Mouse (Mus musculus) granulocyte monocyte progenitor cell, adult 5-6 weeks (primary cell): ENCODE measurements around the gene Gm5800. TPM values are rescaled to one million over a fixed set of nuclear protein-coding genes. Genes with fewer than 3 reads are reported as not detected.
A peak's percentile ranks its signal among the peaks of the same experiment; 100 is the strongest.
"Not testable (repeated sequence)": the region's sequence is repeated elsewhere in the genome, so short reads cannot be mapped to it uniquely, and the experiment has no call there.

Source experiments
- ATAC-seq: replicated peaks from 2 replicates; pipeline ENCODE4 v1.8.0; 2016; ENCODE audit warnings: mild to moderate bottlenecking, moderate TSS enrichment, inconsistent platforms; ENCODE audit not compliant: poor library complexity, severe bottlenecking
- total RNA-seq, 2 experiments: library from RNA; stranded (forward) in 1 of 2; stranded (reverse) in 1 of 2; fragments of 200-712, 200-1000 nt in 1 of 2; fragments of >200 nt in 1 of 2; fragmentation: Nextera tagmentation in 1 of 2; gene quantifications; 2 replicates each; pipeline ENCODE4 v1.2.3; 2014 to 2017

Gene Gm5800
- not detected in 2 replicates for total RNA-seq (2014; fragmentation: Nextera tagmentation)
- not detected in 2 replicates for total RNA-seq (2017)

GRCm38 (mm10) chr14:51717083-51717482, at the start of gene Gm5800:
Gene Gm5800, minus strand, starts transcription at chr14:51717183.
- ATAC-seq, result no peak

DNA sequence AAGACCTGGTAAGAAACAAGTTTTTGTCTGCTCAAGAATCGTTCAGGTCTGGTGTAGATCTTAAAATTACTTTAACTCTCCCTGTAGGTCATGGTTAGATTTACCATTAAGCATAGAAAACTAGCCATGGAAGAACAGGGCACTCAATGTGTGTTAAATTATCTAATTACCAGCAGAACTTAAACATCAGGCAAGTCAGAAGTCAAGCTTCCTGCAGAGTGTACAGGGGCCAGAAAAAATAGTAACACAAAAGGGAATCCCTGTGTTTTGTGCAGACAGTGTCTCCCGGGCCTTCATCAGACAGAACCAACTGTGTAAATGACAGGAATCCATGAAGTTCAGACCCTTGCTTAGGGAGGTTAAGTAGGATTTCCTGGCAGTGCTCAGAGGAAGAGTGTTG, 39.0 kb upstream of the Gm5800 start:
- no peak for ATAC-seq

DNA sequence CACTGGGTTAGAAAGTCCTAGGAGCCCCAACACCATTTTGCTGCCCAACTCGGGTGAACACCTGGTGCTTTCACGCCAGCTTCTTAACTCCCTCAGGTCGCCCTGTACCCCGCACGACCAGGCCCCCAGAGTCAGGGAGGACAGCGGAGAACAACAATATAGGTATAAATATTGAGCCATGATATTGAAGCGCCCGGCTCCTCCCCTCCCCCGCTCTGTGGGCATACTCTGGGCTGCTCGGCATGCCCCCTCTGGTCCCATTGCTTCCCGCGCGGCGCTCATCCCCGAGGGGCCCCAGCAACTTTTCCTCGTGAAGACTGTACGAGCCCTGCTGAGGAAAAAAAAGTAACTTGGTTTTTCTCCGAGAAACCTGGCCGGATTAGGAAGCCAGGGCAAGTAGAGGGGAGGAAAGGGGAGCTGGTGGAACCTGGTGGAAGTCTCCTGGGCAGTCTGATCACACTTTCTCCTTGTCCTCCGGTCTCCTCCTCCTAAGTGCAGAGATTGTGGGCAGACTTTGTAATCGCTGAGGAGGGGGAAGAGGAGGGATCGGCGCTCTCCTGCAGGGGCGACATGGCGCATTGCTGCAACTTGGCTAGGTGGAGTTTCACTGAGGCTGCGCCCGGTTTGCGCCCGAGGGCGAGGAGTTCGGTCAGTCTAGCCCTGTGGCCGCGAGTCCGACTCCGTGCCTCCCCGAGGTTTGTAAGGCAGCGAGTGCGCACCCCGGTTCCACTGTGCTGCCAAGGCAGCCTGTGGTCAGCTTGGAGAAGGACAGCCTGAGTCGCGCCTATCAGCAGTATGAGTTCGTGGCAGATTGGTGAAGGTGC, 23.6 kb upstream of the Gm5800 start:
- ATAC-seq, result peak; percentile 17; the same call in 1 of the 2 replicates

DNA sequence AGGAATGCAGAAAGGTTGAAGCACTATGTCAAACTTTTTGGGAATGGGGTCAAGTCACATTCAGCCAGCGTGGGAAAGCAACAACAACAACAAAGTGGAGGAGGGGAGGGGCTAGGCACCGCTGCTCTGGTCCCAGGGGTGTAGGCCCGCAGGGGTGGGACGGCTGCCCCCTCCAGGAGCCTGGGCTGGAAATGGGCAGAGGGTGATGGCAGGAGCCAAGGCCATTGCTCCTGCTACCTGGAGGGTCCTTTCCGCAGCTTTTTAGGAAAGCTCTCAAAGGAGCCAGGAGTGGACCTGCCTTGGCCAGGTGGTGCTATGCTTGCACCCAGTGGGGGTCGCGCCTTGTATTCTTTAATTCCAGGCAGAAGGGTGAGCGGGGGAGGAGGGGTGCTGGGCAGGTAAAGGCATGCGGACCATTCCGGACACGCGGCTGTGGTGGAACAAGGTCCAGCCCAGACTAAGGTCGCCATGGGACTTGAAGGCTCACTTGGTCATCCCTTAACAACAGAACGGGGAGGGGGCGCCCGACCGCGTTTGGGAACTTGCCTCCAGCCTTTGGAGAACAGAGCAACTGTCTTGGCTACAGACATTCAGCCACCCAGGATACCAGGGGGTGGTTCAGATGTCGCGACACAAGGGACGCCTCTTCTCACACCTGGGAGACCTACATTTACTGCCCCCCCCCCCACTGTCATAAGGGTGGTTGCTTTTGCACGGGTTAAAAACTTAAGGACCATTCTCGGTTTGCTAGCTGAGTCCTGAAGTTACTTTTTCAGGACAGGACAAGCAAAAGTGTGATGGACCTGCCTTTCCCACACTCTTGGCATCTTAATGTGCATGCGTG, 22.4 kb upstream of the Gm5800 start:
- no peak for ATAC-seq

- ATAC-seq, result peak; percentile 44
Observed at GRCm38 (mm10) chr14:51738411-51739149, 21.6 kb upstream of the Gm5800 start.

DNA sequence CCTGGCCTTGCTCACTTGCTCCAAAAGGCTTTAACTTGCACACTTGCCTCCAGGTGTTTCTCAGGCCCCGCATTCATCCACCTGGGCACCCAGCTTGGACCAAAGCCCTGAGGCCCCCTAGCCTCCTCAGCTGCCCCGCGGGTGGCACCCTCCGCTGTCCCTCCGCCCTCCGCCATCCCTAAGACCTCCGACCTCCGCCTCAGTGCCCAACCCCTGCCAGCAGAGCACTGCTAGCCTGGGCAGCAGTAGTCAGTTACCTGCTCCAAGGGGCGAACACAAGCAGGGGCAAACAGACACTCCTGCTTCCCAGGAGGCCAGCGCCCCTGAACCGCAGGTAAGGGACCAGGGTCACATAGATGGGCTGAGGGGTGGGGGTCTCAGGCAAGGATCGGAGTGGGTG, 21.0 kb upstream of the Gm5800 start:
- no peak for ATAC-seq

- ATAC-seq, result not testable (repeated sequence)
Observed at GRCm38 (mm10) chr14:51695368-51695767, 21.6 kb downstream of the Gm5800 start, which contains the start of gene Gm17079. Gene Gm17079, minus strand, starts transcription at chr14:51695468.

DNA sequence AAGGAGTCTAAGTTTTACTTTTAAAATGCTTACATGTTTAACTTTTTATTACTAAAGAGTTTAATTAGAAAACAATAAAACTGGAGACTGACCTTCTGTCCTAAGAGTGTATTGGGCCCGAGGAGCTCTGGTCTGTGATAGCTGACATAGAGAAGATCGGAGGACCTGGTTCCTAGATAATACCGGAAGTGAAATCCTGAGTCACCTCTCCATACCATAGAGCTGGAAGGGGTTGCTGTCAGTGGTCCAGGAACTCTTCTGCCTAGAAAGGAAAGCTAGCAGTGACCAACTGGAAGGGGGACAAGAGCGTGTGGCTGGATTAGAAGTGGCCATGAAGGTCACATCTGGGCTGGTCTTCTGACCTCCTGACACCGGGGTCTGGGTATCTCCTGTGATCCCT, 39.7 kb downstream of the Gm5800 start:
- ATAC-seq, result no peak

Other genes starting within 250 kb of the Gm5800 start
- not detected in 2 replicates for gene Gm5622, start 164.4 kb downstream of the Gm5800 start, total RNA-seq (2014; fragmentation: Nextera tagmentation)
- gene Gm5622, start 164.4 kb downstream of the Gm5800 start, total RNA-seq (2017), result not detected in 2 replicates
- gene Gm17175, start 143.1 kb downstream of the Gm5800 start, total RNA-seq (2014; fragmentation: Nextera tagmentation), result not detected in 2 replicates
- gene Gm17175, start 143.1 kb downstream of the Gm5800 start, total RNA-seq (2017), result not detected in 2 replicates
- gene Gm17174, start 125.0 kb downstream of the Gm5800 start, total RNA-seq (2014; fragmentation: Nextera tagmentation), result not detected in 2 replicates
- not detected in 2 replicates for gene Gm17174, start 125.0 kb downstream of the Gm5800 start, total RNA-seq (2017)
- not detected in 2 replicates for gene Gm17078, start 105.9 kb downstream of the Gm5800 start, total RNA-seq (2014; fragmentation: Nextera tagmentation)
- gene Gm17078, start 105.9 kb downstream of the Gm5800 start, total RNA-seq (2017), result not detected in 2 replicates
- not detected in 2 replicates for gene Gm4181, start 81.5 kb downstream of the Gm5800 start, total RNA-seq (2014; fragmentation: Nextera tagmentation)
- gene Gm4181, start 81.5 kb downstream of the Gm5800 start, total RNA-seq (2017), result not detected in 2 replicates
- not detected in 2 replicates for gene Gm17079, start 21.7 kb downstream of the Gm5800 start, total RNA-seq (2014; fragmentation: Nextera tagmentation)
- not detected in 2 replicates for gene Gm17079, start 21.7 kb downstream of the Gm5800 start, total RNA-seq (2017)
- gene Ang4, start 56.4 kb upstream of the Gm5800 start, total RNA-seq (2014; fragmentation: Nextera tagmentation), result not detected in 2 replicates
- gene Ang4, start 56.4 kb upstream of the Gm5800 start, total RNA-seq (2017), result not detected in 2 replicates
- not detected in 2 replicates for gene AY358078, start 82.9 kb upstream of the Gm5800 start, total RNA-seq (2014; fragmentation: Nextera tagmentation)
- gene AY358078, start 82.9 kb upstream of the Gm5800 start, total RNA-seq (2017), result not detected in 2 replicates
- not detected in 2 replicates for gene Ear6, start 136.5 kb upstream of the Gm5800 start, total RNA-seq (2014; fragmentation: Nextera tagmentation)
- 2.1 and 2.7 TPM in 2 replicates for gene Ear6, start 136.5 kb upstream of the Gm5800 start, total RNA-seq (2017)
- gene Mettl17, start 167.7 kb upstream of the Gm5800 start, total RNA-seq (2014; fragmentation: Nextera tagmentation), result 15.4 and 22.2 TPM in 2 replicates
- 13.1 and 34.7 TPM in 2 replicates for gene Mettl17, start 167.7 kb upstream of the Gm5800 start, total RNA-seq (2017)
- gene Slc39a2, start 175.7 kb upstream of the Gm5800 start, total RNA-seq (2014; fragmentation: Nextera tagmentation), result 0.49 and 1.4 TPM in 2 replicates
- gene Slc39a2, start 175.7 kb upstream of the Gm5800 start, total RNA-seq (2017), result 0.09 and 0.21 TPM in 2 replicates
- 5.4 and 6.2 TPM in 2 replicates for gene Ndrg2, start 197.0 kb upstream of the Gm5800 start, total RNA-seq (2014; fragmentation: Nextera tagmentation)
- gene Ndrg2, start 197.0 kb upstream of the Gm5800 start, total RNA-seq (2017), result 8.7 and 11.4 TPM in 2 replicates
- not detected in 2 replicates for gene Tppp2, start 201.2 kb upstream of the Gm5800 start, total RNA-seq (2014; fragmentation: Nextera tagmentation)
- not detected in 2 replicates for gene Tppp2, start 201.2 kb upstream of the Gm5800 start, total RNA-seq (2017)
- not detected in 2 replicates for gene Rnase13, start 205.6 kb upstream of the Gm5800 start, total RNA-seq (2014; fragmentation: Nextera tagmentation)
- gene Rnase13, start 205.6 kb upstream of the Gm5800 start, total RNA-seq (2017), result not detected in 2 replicates